25 mouse cellular contexts compared by ENCODE assay signal in the genomic region with DNA sequence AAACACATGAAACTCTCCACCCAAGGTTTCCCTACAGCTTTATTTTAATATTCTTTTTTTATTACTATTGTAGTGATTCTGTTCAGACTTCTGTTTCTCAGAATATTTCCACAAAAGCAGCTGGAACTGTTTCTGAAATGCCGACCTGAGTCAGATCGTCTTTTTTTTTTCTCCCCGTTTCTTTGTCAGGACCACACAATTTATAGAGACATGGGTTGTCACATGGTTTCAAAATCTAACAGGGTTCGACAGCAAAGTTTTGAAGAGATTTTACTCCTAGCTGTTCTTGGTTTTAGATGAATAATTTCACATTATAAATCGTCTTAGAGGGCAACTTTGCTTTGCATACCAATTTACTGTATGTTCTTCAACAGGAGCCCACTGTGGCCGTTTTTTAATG.
"Had no signal": no experiment of that assay in that cellular context is flagged by ENCODE, and none has a peak within 500 bp of the region (broad histone marks: within the 10 kb centered on the region; RNA-seq: fewer than 3 reads in every experiment).

No protein-coding gene starts in this region.

- H3K36me3 ChIP-seq: heart, embryonic 10.5 days; heart, embryonic 12.5 days; hindbrain, embryonic 10.5 days; hindbrain, embryonic 12.5 days; kidney, embryonic 15.5 days; limb, embryonic 10.5 days; limb, embryonic 12.5 days had no signal

- ATAC-seq: forebrain, postnatal 0 days; hindbrain, embryonic 16.5 days; inflammation-experienced regulatory T-cells, adult 6 months; intestine, embryonic 16.5 days had no signal

- H3K27me3 ChIP-seq: heart, embryonic 12.5 days; hindbrain, embryonic 12.5 days; kidney, embryonic 15.5 days; limb, embryonic 12.5 days had no signal

- DNase-seq: forebrain, postnatal 0 days; gastrocnemius, postnatal 25 days; heart, adult 18-20 months; heart, postnatal 10 days; heart, postnatal 4 days; kidney, adult 11 months; kidney, adult 2 months; kidney, adult 9 months; kidney, postnatal 14 days; kidney, postnatal 36 days; layer of hippocampus, adult 9-11 months; layer of hippocampus, postnatal 36 days; liver had no signal

- H3K9ac ChIP-seq: forebrain, postnatal 0 days; heart, embryonic 12.5 days; hindbrain, embryonic 12.5 days; hindbrain, embryonic 14.5 days; kidney, embryonic 15.5 days; limb, embryonic 12.5 days had no signal

- H3K4me2 ChIP-seq: heart, embryonic 12.5 days; hindbrain, embryonic 12.5 days; hindbrain, embryonic 14.5 days; kidney, embryonic 15.5 days; limb, embryonic 12.5 days had no signal

- H3K4me1 ChIP-seq: limb, embryonic 10.5 days; limb, embryonic 12.5 days had no signal

- H3K27ac ChIP-seq: heart, embryonic 10.5 days; hindbrain, embryonic 12.5 days; hindbrain, embryonic 14.5 days; kidney, embryonic 15.5 days; kidney, postnatal 0 days; limb, embryonic 10.5 days; limb, embryonic 12.5 days had no signal

- H3K4me3 ChIP-seq: heart, embryonic 10.5 days; heart, embryonic 12.5 days; hindbrain, embryonic 10.5 days; hindbrain, embryonic 12.5 days; kidney, embryonic 15.5 days; limb, embryonic 10.5 days; limb, embryonic 12.5 days had no signal

- H3K9me3 ChIP-seq: heart, embryonic 10.5 days; heart, embryonic 12.5 days; hindbrain, embryonic 10.5 days; hindbrain, embryonic 12.5 days; kidney, embryonic 15.5 days; limb, embryonic 10.5 days; limb, embryonic 12.5 days had no signal
